Mouse (Mus musculus): ENCODE data around the gene Gm7137.
A peak's percentile ranks its signal among the peaks of the same experiment; 100 is the strongest.
"Not testable (repeated sequence)": the region's sequence is repeated elsewhere in the genome, so short reads cannot be mapped to it uniquely, and the experiment has no call there.

The Gm7137 gene

GRCm38 (mm10) chr10:77787876-77788275, at the start of gene Gm7137:
TSS of gene Gm7137 (minus strand) at chr10:77788200.
- DNase-seq (ENCODE audit: low spot score in 2 of 2) = not testable (repeated sequence)

GRCm38 (mm10) chr10:77835647-77836046, 47.6 kb upstream of the Gm7137 start, which contains the start of gene Krtap10-10:
TSS of gene Krtap10-10 (plus strand) at chr10:77835947.
- peak in 1 of 2 experiments; percentile 39 for DNase-seq (ENCODE audit: low spot score in 2 of 2)

- DNase-seq (ENCODE audit: low spot score in 2 of 2) = no peak
Observed at GRCm38 (mm10) chr10:77826951-77827350, 39.0 kb upstream of the Gm7137 start, which contains the start of gene Krtap10-4. TSS of gene Krtap10-4 (minus strand) at chr10:77827095.

GRCm38 (mm10) chr10:77819203-77819602, 31.2 kb upstream of the Gm7137 start:
- no peak for DNase-seq (ENCODE audit: low spot score in 2 of 2)

GRCm38 (mm10) chr10:77818523-77818922, 30.5 kb upstream of the Gm7137 start:
- no peak for DNase-seq (ENCODE audit: low spot score in 2 of 2)

GRCm38 (mm10) chr10:77815514-77815913, 27.5 kb upstream of the Gm7137 start:
- no peak for DNase-seq (ENCODE audit: low spot score in 2 of 2)

- no peak for DNase-seq (ENCODE audit: low spot score in 2 of 2)
Observed at GRCm38 (mm10) chr10:77814382-77814781, 26.4 kb upstream of the Gm7137 start, which contains the start of gene Gm2696. TSS of gene Gm2696 (plus strand) at chr10:77814682.

GRCm38 (mm10) chr10:77811743-77812142, 23.7 kb upstream of the Gm7137 start, which contains the start of gene Gm9507:
TSS of gene Gm9507 (minus strand) at chr10:77811843.
- DNase-seq (ENCODE audit: low spot score in 2 of 2) = no peak

GRCm38 (mm10) chr10:77804095-77804494, 16.1 kb upstream of the Gm7137 start:
- no peak for DNase-seq (ENCODE audit: low spot score in 2 of 2)

GRCm38 (mm10) chr10:77798921-77799508, 11.0 kb upstream of the Gm7137 start, which contains the start of gene Gm19668:
TSS of gene Gm19668 (minus strand) at chr10:77799133.
- no peak for DNase-seq (ENCODE audit: low spot score in 2 of 2)

- DNase-seq (ENCODE audit: low spot score in 2 of 2) = not testable (repeated sequence)
Observed at GRCm38 (mm10) chr10:77798164-77798920, 10.3 kb upstream of the Gm7137 start.

- DNase-seq (ENCODE audit: low spot score in 2 of 2) = no peak
Observed at GRCm38 (mm10) chr10:77797677-77798076, 9.7 kb upstream of the Gm7137 start.

GRCm38 (mm10) chr10:77794976-77795375, 7.0 kb upstream of the Gm7137 start, which contains the start of gene Gm9639:
TSS of gene Gm9639 (minus strand) at chr10:77795076.
- DNase-seq (ENCODE audit: low spot score in 2 of 2) = no peak

- DNase-seq (ENCODE audit: low spot score in 2 of 2) = no peak
Observed at GRCm38 (mm10) chr10:77788621-77789020, 621 bp upstream of the Gm7137 start.

- not testable (repeated sequence) for DNase-seq (ENCODE audit: low spot score in 2 of 2)
Observed at GRCm38 (mm10) chr10:77783396-77783795, 4.6 kb downstream of the Gm7137 start.

- DNase-seq (ENCODE audit: low spot score in 2 of 2) = not testable (repeated sequence)
Observed at GRCm38 (mm10) chr10:77782442-77782841, 5.6 kb downstream of the Gm7137 start, which contains the start of gene Gm3250. TSS of gene Gm3250 (minus strand) at chr10:77782542.

- not testable (repeated sequence) for DNase-seq (ENCODE audit: low spot score in 2 of 2)
Observed at GRCm38 (mm10) chr10:77776844-77777243, 11.2 kb downstream of the Gm7137 start, which contains the start of gene Gm7138. TSS of gene Gm7138 (minus strand) at chr10:77776944.

GRCm38 (mm10) chr10:77772142-77772541, 15.9 kb downstream of the Gm7137 start:
- not testable (repeated sequence) for DNase-seq (ENCODE audit: low spot score in 2 of 2)

GRCm38 (mm10) chr10:77771225-77771624, 16.8 kb downstream of the Gm7137 start, which contains the start of gene Gm3238:
TSS of gene Gm3238 (minus strand) at chr10:77771325.
- DNase-seq (ENCODE audit: low spot score in 2 of 2) = not testable (repeated sequence)

- no peak for DNase-seq (ENCODE audit: low spot score in 2 of 2)
Observed at GRCm38 (mm10) chr10:77769727-77770126, 18.3 kb downstream of the Gm7137 start.

GRCm38 (mm10) chr10:77759582-77759981, 28.4 kb downstream of the Gm7137 start, which contains the start of gene Gm3233:
TSS of gene Gm3233 (minus strand) at chr10:77759682.
- DNase-seq (ENCODE audit: low spot score in 2 of 2) = not testable (repeated sequence)

GRCm38 (mm10) chr10:77753448-77753847, 34.6 kb downstream of the Gm7137 start:
- no peak for DNase-seq (ENCODE audit: low spot score in 2 of 2)
